Mouse (Mus musculus) macrophage (primary cell): ENCODE data around the gene Rab35. TPM values are rescaled to one million over a fixed set of nuclear protein-coding genes. Genes with fewer than 3 reads are reported as not detected.

ENCODE experiments used
- polyA plus RNA-seq: library from polyadenylated mRNA; stranded (reverse); fragments of 250-400 nt; gene quantifications from 3 replicates; pipeline ENCODE4 v1.2.4, GENCODE M21; 2018; ENCODE audit warnings: inconsistent platforms

The Rab35 gene
- polyA plus RNA-seq, 1 experiment from 2014 or later = 67.5 TPM

Other genes starting within 250 kb of the Rab35 start
- gene Msi1, start 202.3 kb upstream of the Rab35 start, polyA plus RNA-seq = not detected in 3 replicates
- not detected in 3 replicates for gene Pla2g1b, start 165.6 kb upstream of the Rab35 start, polyA plus RNA-seq
- 6.7 to 11.2 TPM (median 7.2 TPM) in 3 replicates for gene Sirt4, start 147.2 kb upstream of the Rab35 start, polyA plus RNA-seq
- 48.5 to 74.5 TPM (median 67.7 TPM) in 3 replicates for gene Pxn, start 125.2 kb upstream of the Rab35 start, polyA plus RNA-seq
- gene Rplp0, start 72.4 kb upstream of the Rab35 start, polyA plus RNA-seq = 520 to 1,272 TPM (median 1,219 TPM) in 3 replicates
- 12.9 to 25.7 TPM (median 22.1 TPM) in 3 replicates for gene Gcn1l1, start 66.7 kb upstream of the Rab35 start, polyA plus RNA-seq
- gene Bicdl1, start 99.7 kb downstream of the Rab35 start, polyA plus RNA-seq = 2.0 to 3.9 TPM (median 2.5 TPM) in 3 replicates
- gene Cit, start 213.4 kb downstream of the Rab35 start, polyA plus RNA-seq = 0.46 to 2.4 TPM (median 1.9 TPM) in 3 replicates